Mouse (Mus musculus): ENCODE results near the gene Casc3.

- no peak for TF ChIP-seq CTCF (IDR thresholded peaks at IDR 0.05; ENCODE audit: borderline replicate concordance, control insufficient read depth, extremely low read depth, insufficient read depth, low read length, poor library complexity)
- no peak for TF ChIP-seq POLR2A (IDR thresholded peaks at IDR 0.05; ENCODE audit: control insufficient read depth, extremely low read depth, insufficient read depth, low read length, poor library complexity)
These were observed 48.0 kb upstream of the Casc3 start for GRCm38 (mm10) chr11:98756711-98757110.

Data from thymus, adult 2 months (tissue).